ENCODE assay signal across 8 mouse cellular contexts in the genomic region with DNA sequence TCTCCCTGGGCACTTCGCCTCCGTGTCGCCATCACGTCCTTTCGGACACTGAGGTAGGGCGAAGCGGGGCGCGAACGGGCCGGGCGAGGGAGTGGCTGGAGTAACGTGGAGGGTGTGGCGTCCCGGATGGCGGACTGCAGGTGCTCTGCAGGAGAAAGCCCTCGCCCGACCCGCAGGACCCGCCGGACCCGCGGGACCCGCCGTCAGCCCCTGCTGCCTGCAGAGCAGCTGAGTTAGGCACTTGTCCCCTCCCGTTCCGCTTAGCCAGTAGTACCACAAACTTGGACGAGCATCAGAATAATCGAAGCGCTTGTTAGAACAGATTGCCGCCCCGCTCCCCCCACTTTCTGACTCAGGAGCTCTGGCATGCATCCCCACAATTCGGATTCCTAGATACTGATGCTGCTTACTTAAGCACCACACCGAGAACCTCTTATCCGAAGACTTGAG. TPM values are rescaled to one million over a fixed set of nuclear protein-coding genes. Genes with fewer than 3 reads are reported as not detected.
DNase-seq lines count a peak whose midpoint lies in the region; ATAC-seq and TF ChIP-seq lines count a peak whose summit lies in the region.

No protein-coding gene starts in this region.

- 0 out of 2 replicates have a peak overlapping the region, but pooled peaks have one; percentile 60 for H3K27ac ChIP-seq in neural tube, embryonic 11.5 days (ENCODE audit: low read depth, low read length)
- H3K27ac ChIP-seq in forebrain, postnatal 0 days (ENCODE audit: low read depth, low read length): peak overlapping the region; percentile 78
- peak overlapping the region; percentile 95 for H3K27ac ChIP-seq in layer of hippocampus, adult 2 months
- peak overlapping the region; percentile 82 for H3K27ac ChIP-seq in lung, embryonic 15.5 days

- no peak; the same call in 1 of the 2 replicates for ATAC-seq in neural tube, embryonic 11.5 days (ENCODE audit: insufficient read depth, low FRiP score, low TSS enrichment)
- peak; percentile 48 for ATAC-seq in forebrain, postnatal 0 days
- ATAC-seq in lung, embryonic 15.5 days (ENCODE audit: borderline replicate concordance, extremely low read depth, low FRiP score, low TSS enrichment): peak; percentile 73; the same call in 1 of the 2 replicates

- peaks cover 13% of the 10 kb centered on the region for H3K36me3 ChIP-seq in neural tube, embryonic 11.5 days (ENCODE audit: control insufficient read depth, insufficient read depth, low read length)
- H3K36me3 ChIP-seq in forebrain, postnatal 0 days (ENCODE audit: insufficient read depth): peaks cover 22% of the 10 kb centered on the region
- peaks cover 33% of the 10 kb centered on the region for H3K36me3 ChIP-seq in lung, embryonic 15.5 days

- H3K9ac ChIP-seq in neural tube, embryonic 11.5 days (ENCODE audit: low read length): peak overlapping the region; percentile 74
- H3K9ac ChIP-seq in forebrain, postnatal 0 days: peak overlapping the region; percentile 74
- peak overlapping the region; percentile 55 for H3K9ac ChIP-seq in lung, embryonic 15.5 days

- peaks cover 21% of the 10 kb centered on the region for H3K4me1 ChIP-seq in neural tube, embryonic 11.5 days (ENCODE audit: control insufficient read depth, insufficient read depth, low read length)
- H3K4me1 ChIP-seq in forebrain, postnatal 0 days (ENCODE audit: insufficient read depth): peaks cover 15% of the 10 kb centered on the region
- H3K4me1 ChIP-seq in lung, embryonic 15.5 days: peaks cover 32% of the 10 kb centered on the region

- no peaks in the 10 kb centered on the region for H3K9me3 ChIP-seq in neural tube, embryonic 11.5 days (ENCODE audit: control insufficient read depth, low read length)
- H3K9me3 ChIP-seq in forebrain, postnatal 0 days (ENCODE audit: low read length): no peaks in the 10 kb centered on the region
- no peaks in the 10 kb centered on the region for H3K9me3 ChIP-seq in lung, embryonic 15.5 days

- H3K4me2 ChIP-seq in neural tube, embryonic 11.5 days (ENCODE audit: low read depth): peak overlapping the region; percentile 80
- peak overlapping the region; percentile 89 for H3K4me2 ChIP-seq in forebrain, postnatal 0 days (ENCODE audit: low read depth)
- H3K4me2 ChIP-seq in lung, embryonic 15.5 days: peak overlapping the region; percentile 85

- H3K27me3 ChIP-seq in neural tube, embryonic 11.5 days (ENCODE audit: control insufficient read depth, insufficient read depth, low read length): no peaks in the 10 kb centered on the region
- no peaks in the 10 kb centered on the region for H3K27me3 ChIP-seq in forebrain, postnatal 0 days (ENCODE audit: insufficient read depth, low read length)
- H3K27me3 ChIP-seq in lung, embryonic 15.5 days: no peaks in the 10 kb centered on the region

- under 1% methylated on average over 35 of the region's 35 CpGs for WGBS in neural tube, embryonic 11.5 days
- WGBS in forebrain, postnatal 0 days: 4% methylated on average over 35 of the region's 35 CpGs
- WGBS in lung, embryonic 15.5 days: under 1% methylated on average over 34 of the region's 35 CpGs

- no peak for TF ChIP-seq CTCF in forebrain, postnatal 0 days (IDR thresholded peaks at IDR 0.05; ENCODE audit: low read depth)
- no peak for TF ChIP-seq CTCF in layer of hippocampus, adult 2 months (conservative IDR thresholded peaks at IDR 0.05)

- H3K4me3 ChIP-seq in neural tube, embryonic 11.5 days (ENCODE audit: low read depth, low read length): peak overlapping the region; percentile 68
- H3K4me3 ChIP-seq in forebrain, postnatal 0 days (ENCODE audit: low read depth, low read length): peak overlapping the region; percentile 67
- H3K4me3 ChIP-seq in layer of hippocampus, adult 2 months: peak overlapping the region; percentile 85
- peak overlapping the region; percentile 67 for H3K4me3 ChIP-seq in lung, embryonic 15.5 days

- no peak for DNase-seq in neural tube, embryonic 11.5 days (ENCODE audit: low spot score)
- DNase-seq in neural tube, embryonic 10.5 days (ENCODE audit: extremely low spot score, low spot score): no peak
- DNase-seq in adrenal gland, postnatal 36 days: peak; percentile 75 to 79
- peak; percentile 79 for DNase-seq in forebrain, postnatal 0 days
- DNase-seq in layer of hippocampus, adult 2 months (ENCODE audit: low spot score in 2 of 2): peak; percentile 75 to 89
- peak; percentile 82 to 87 for DNase-seq in right cerebral cortex, postnatal 10 days (ENCODE audit: low spot score in 2 of 2)
- DNase-seq in spleen, postnatal 14 days (ENCODE audit: low spot score in 2 of 2): no peak

RNA-seq across cellular contexts. Expression of gene Lmln, which starts 0.4 kb away (rescaled TPM):
- 2.5 and 3.8 TPM in 2 replicates for polyA plus RNA-seq in neural tube, embryonic 11.5 days (2014; fragmentation: Nextera tagmentation; extraction: Ambion mirVana)
- 10 to 100 TPM; 12.9 TPM for total RNA-seq in adrenal gland, postnatal 36 days (2021)
- 7.3 and 16.6 TPM in 2 replicates for total RNA-seq in forebrain, postnatal 0 days (2014; rRNA removed)
- polyA plus RNA-seq in forebrain, postnatal 0 days (2015; fragmentation: Nextera tagmentation; extraction: Ambion mirVana): 0.87 and 3.0 TPM in 2 replicates
- 10 to 100 TPM; 11.5 to 16.8 TPM for total RNA-seq in layer of hippocampus, adult 2 months (2021)
- polyA plus RNA-seq in lung, embryonic 15.5 days (2015; fragmentation: Nextera tagmentation; extraction: Ambion mirVana): 1.7 and 4.2 TPM in 2 replicates

RNA-seq across cellular contexts. Expression of gene Rpl35a, which starts 6.5 kb away (rescaled TPM):
- polyA plus RNA-seq in neural tube, embryonic 11.5 days (2014; fragmentation: Nextera tagmentation; extraction: Ambion mirVana): 780 and 838 TPM in 2 replicates
- total RNA-seq in adrenal gland, postnatal 36 days (2021): 100 to 1,000 TPM; 627 to 726 TPM
- total RNA-seq in forebrain, postnatal 0 days (2014; rRNA removed): 721 and 854 TPM in 2 replicates
- 482 and 654 TPM in 2 replicates for polyA plus RNA-seq in forebrain, postnatal 0 days (2015; fragmentation: Nextera tagmentation; extraction: Ambion mirVana)
- 100 to 1,000 TPM; 323 to 325 TPM for total RNA-seq in layer of hippocampus, adult 2 months (2021)
- 891 and 974 TPM in 2 replicates for polyA plus RNA-seq in lung, embryonic 15.5 days (2015; fragmentation: Nextera tagmentation; extraction: Ambion mirVana)

RNA-seq across cellular contexts. Expression of gene Iqcg, which starts 6.7 kb away (rescaled TPM):
- 4.4 and 5.0 TPM in 2 replicates for polyA plus RNA-seq in neural tube, embryonic 11.5 days (2014; fragmentation: Nextera tagmentation; extraction: Ambion mirVana)
- 1 to 10 TPM; 2.3 to 2.6 TPM for total RNA-seq in adrenal gland, postnatal 36 days (2021)
- 4.6 and 8.3 TPM in 2 replicates for total RNA-seq in forebrain, postnatal 0 days (2014; rRNA removed)
- 3.3 and 6.0 TPM in 2 replicates for polyA plus RNA-seq in forebrain, postnatal 0 days (2015; fragmentation: Nextera tagmentation; extraction: Ambion mirVana)
- 1 to 10 TPM; 4.8 to 5.4 TPM for total RNA-seq in layer of hippocampus, adult 2 months (2021)
- polyA plus RNA-seq in lung, embryonic 15.5 days (2015; fragmentation: Nextera tagmentation; extraction: Ambion mirVana): 4.1 and 4.3 TPM in 2 replicates

Comparison
In these comparisons a context has a peak if more than half of its experiments do, and no peak if none do; other contexts are left out.
1. DNase-seq: peak in adrenal gland, postnatal 36 days (2 of 2), forebrain, postnatal 0 days (single experiment), layer of hippocampus, adult 2 months (2 of 2) and right cerebral cortex, postnatal 10 days (2 of 2); none in neural tube, embryonic 11.5 days (single experiment), neural tube, embryonic 10.5 days (single experiment) and spleen, postnatal 14 days (0 of 2).
2. Peak in every context shown above with its lines, with median percentiles within 50 percentile points of each other: H3K27ac ChIP-seq, H3K4me2 ChIP-seq, H3K4me3 ChIP-seq and H3K9ac ChIP-seq.